Comparison of ENCODE assay signal across 10 mouse cellular contexts in genomic region chr2:163450668-163451295, GRCm38 (mm10). TPM values are rescaled to one million over a fixed set of nuclear protein-coding genes. Genes with fewer than 3 reads are reported as not detected.
A peak's percentile ranks its signal among the peaks of the same experiment; 100 is the strongest.
DNase-seq lines count a peak whose midpoint lies in the region.
"Had no signal": no experiment of that assay in that cellular context is flagged by ENCODE, and none has a peak within 500 bp of the region (broad histone marks: within the 10 kb centered on the region; RNA-seq: fewer than 3 reads in every experiment).

No protein-coding gene starts in this region.

- intact Hi-C loops in heart, postnatal 36 days (cut with DNase I): no loop called here
- intact Hi-C loops in left cerebral cortex, postnatal 10 days (cut with DNase I): no loop called here

- peak; percentile 85 for DNase-seq in heart, adult 11 months
- no peak for DNase-seq in heart, postnatal 36 days
- DNase-seq in right cerebral cortex, adult 18-20 months: peak; percentile 70
- DNase-seq in right cerebral cortex, postnatal 4 days: no peak
- DNase-seq in left cerebral cortex, postnatal 10 days (ENCODE audit: extremely low spot score in 1 of 2, low spot score in 2 of 2): peak; percentile 42 to 59
- no peak for DNase-seq in thymus, postnatal 25 days
- DNase-seq in kidney, adult 11 months: no peak
- DNase-seq: thymus, adult 18-20 months had no signal

RNA-seq across cellular contexts. Expression of gene Gdap1l1, which starts 12.5 kb away (rescaled TPM):
- not detected for total RNA-seq in heart, postnatal 36 days (2021)
- total RNA-seq in left cerebral cortex, postnatal 10 days (2021): 10 to 100 TPM; 95.2 to 95.5 TPM
- total RNA-seq: heart, adult 8-10 months had no signal

RNA-seq across cellular contexts. Expression of gene Fitm2, which starts 21.6 kb away (rescaled TPM):
- total RNA-seq in heart, postnatal 36 days (2021): 100 to 1,000 TPM; 196 to 197 TPM
- 10 to 100 TPM; 17.0 to 18.9 TPM for total RNA-seq in left cerebral cortex, postnatal 10 days (2021)

RNA-seq across cellular contexts. Expression of gene Oser1, which starts 26.3 kb away (rescaled TPM):
- total RNA-seq in heart, postnatal 36 days (2021): 10 to 100 TPM; 21.9 TPM
- 10 to 100 TPM; 19.5 to 21.6 TPM for total RNA-seq in left cerebral cortex, postnatal 10 days (2021)

RNA-seq across cellular contexts. Expression of gene R3hdml, which starts 41.3 kb away (rescaled TPM):
- total RNA-seq in heart, postnatal 36 days (2021): not detected
- under 1 TPM in 1 of 2 experiments, not detected in 1; 0.55 TPM for total RNA-seq in left cerebral cortex, postnatal 10 days (2021)
- total RNA-seq: heart, adult 8-10 months; left cerebral cortex, postnatal 36 days had no signal

RNA-seq across cellular contexts. Expression of gene Jph2, which starts 53.0 kb away (rescaled TPM):
- total RNA-seq in heart, postnatal 36 days (2021): 100 to 1,000 TPM; 323 to 334 TPM
- total RNA-seq in left cerebral cortex, postnatal 10 days (2021): under 1 TPM; 0.61 to 0.75 TPM

Comparison
In these comparisons a context has a peak if more than half of its experiments do, and no peak if none do; other contexts are left out.
1. DNase-seq: peak in heart, adult 11 months (single experiment), right cerebral cortex, adult 18-20 months (single experiment) and left cerebral cortex, postnatal 10 days (2 of 2); none in heart, postnatal 36 days (0 of 2), right cerebral cortex, postnatal 4 days (single experiment), thymus, postnatal 25 days (single experiment) and kidney, adult 11 months (single experiment).
2. RNA of gene Gdap1l1, which starts 12.5 kb away (total RNA-seq): 95.2 to 95.5 TPM in left cerebral cortex, postnatal 10 days; not detected in heart, postnatal 36 days; every median in the first group is over 10 times any median in the second.
3. RNA of gene Fitm2, which starts 21.6 kb away (total RNA-seq): 196 to 197 TPM in heart, postnatal 36 days; 17.0 to 18.9 TPM in left cerebral cortex, postnatal 10 days; every median in the first group is over 4 times any median in the second.